Mouse (Mus musculus) kidney, postnatal 0 days (tissue): ENCODE data around the gene Zbtb20. TPM values are rescaled to one million over a fixed set of nuclear protein-coding genes. Genes with fewer than 3 reads are reported as not detected.

Source experiments
- ATAC-seq: fragments of 200-750 bp; cut with Nextera tagmentation; replicated peaks from 2 replicates; pipeline ENCODE4 v1.8.0; 2017; ENCODE audit warnings: low read depth, moderate number of reproducible peaks, moderate TSS enrichment, moderate library complexity; ENCODE audit not compliant: low FRiP score
- DNase-seq: peaks from one replicate; pipeline ENCODE4 v3.0.0-alpha.2; 2016; ENCODE audit warnings: low spot score
- H3K27ac ChIP-seq: fragments of 300-500 bp; sonication (generic); 2 replicates; pipeline ENCODE4 v1.5.1; 2014; ENCODE audit warnings: mild to moderate bottlenecking
- H3K27me3 ChIP-seq: fragments of 300-500 bp; sonication (generic); 2 replicates; pipeline ENCODE4 v1.6.1; 2014; ENCODE audit warnings: low read length, mixed read lengths; ENCODE audit not compliant: insufficient read depth
- H3K36me3 ChIP-seq: fragments of 300-500 bp; sonication (generic); 2 replicates; pipeline ENCODE4 v1.6.1; 2014; ENCODE audit warnings: low read length, mixed read lengths; ENCODE audit not compliant: insufficient read depth
- H3K4me1 ChIP-seq: fragments of 300-500 bp; sonication (generic); replicated peaks from 2 replicates; pipeline ENCODE4 v1.6.1; 2014; ENCODE audit warnings: antibody characterized with exemption, low read length, mixed read lengths; ENCODE audit not compliant: insufficient read depth
- H3K4me2 ChIP-seq: fragments of 300-500 bp; sonication (generic); 2 replicates; pipeline ENCODE4 v1.6.1; 2014; ENCODE audit warnings: mild to moderate bottlenecking, low read length, moderate library complexity, mixed read lengths
- H3K4me3 ChIP-seq: fragments of 300-500 bp; sonication (generic); replicated peaks from 2 replicates; pipeline ENCODE4 v1.5.1; 2014; ENCODE audit warnings: low read depth, low read length
- H3K9ac ChIP-seq: fragments of 300-500 bp; sonication (generic); 2 replicates; pipeline ENCODE4 v1.6.1; 2014; ENCODE audit warnings: low read depth, low read length
- H3K9me3 ChIP-seq: fragments of 300-500 bp; sonication (generic); replicated peaks from 2 replicates; pipeline ENCODE4 v1.6.1; 2016; ENCODE audit warnings: low read length, inconsistent platforms, mixed read lengths
- CTCF ChIP-seq: IDR thresholded peaks from 2 replicates; pipeline ENCODE4 v1.5.1; 2016; ENCODE audit warnings: antibody characterized with exemption, low read depth, mild to moderate bottlenecking, moderate library complexity
- WGBS: fragments of 180-500 bp; shearing (Covaris S2); extraction: QIAGEN DNeasy Blood & Tissue Kit; methylation state at CpG from one replicate; pipeline ENCODE4 v1.1.7; 2014; 5-methylcytosine and 5-hydroxymethylcytosine counted together
- polyA plus RNA-seq: library from polyadenylated mRNA; unstranded; fragments of >200 nt; fragmentation: Nextera tagmentation; extraction: Ambion mirVana; gene quantifications from 2 replicates; pipeline ENCODE4 v1.2.1, GENCODE M21; 2015

Gene Zbtb20
- polyA plus RNA-seq, 1 experiment from 2014 or later = 36.8 TPM

GRCm38 (mm10) chr16:43535912-43536311 is 660.2 kb downstream of the Zbtb20 start:
- ATAC-seq = no peak
- Histone ChIP-seq H3K4me2 (no peak overlapping the region), H3K36me3 (no peaks in the 10 kb centered on the region), H3K4me1 (0 out of 2 replicates have a peak, but pooled peaks cover 3% of the 10 kb centered on the region), H3K9ac (no peak overlapping the region), H3K27ac (no peak overlapping the region), H3K27me3 (no peaks in the 10 kb centered on the region), H3K4me3 (no peak overlapping the region), H3K9me3 (no peaks in the 10 kb centered on the region)
- no peak for DNase-seq
- WGBS = 94% methylated on average over 1 of the region's 1 CpGs
- TF ChIP-seq CTCF = no peak

GRCm38 (mm10) chr16:43537163-43537562 is 661.5 kb downstream of the Zbtb20 start:
- Histone ChIP-seq H3K9ac (no peak overlapping the region), H3K27ac (no peak overlapping the region), H3K4me2 (no peak overlapping the region), H3K4me1 (0 out of 2 replicates have a peak, but pooled peaks cover 3% of the 10 kb centered on the region), H3K36me3 (no peaks in the 10 kb centered on the region), H3K4me3 (no peak overlapping the region), H3K27me3 (no peaks in the 10 kb centered on the region), H3K9me3 (no peaks in the 10 kb centered on the region)
- no peak for ATAC-seq
- TF ChIP-seq CTCF = no peak
- no peak for DNase-seq
- WGBS = 54% methylated on average over 7 of the region's 7 CpGs

DNA sequence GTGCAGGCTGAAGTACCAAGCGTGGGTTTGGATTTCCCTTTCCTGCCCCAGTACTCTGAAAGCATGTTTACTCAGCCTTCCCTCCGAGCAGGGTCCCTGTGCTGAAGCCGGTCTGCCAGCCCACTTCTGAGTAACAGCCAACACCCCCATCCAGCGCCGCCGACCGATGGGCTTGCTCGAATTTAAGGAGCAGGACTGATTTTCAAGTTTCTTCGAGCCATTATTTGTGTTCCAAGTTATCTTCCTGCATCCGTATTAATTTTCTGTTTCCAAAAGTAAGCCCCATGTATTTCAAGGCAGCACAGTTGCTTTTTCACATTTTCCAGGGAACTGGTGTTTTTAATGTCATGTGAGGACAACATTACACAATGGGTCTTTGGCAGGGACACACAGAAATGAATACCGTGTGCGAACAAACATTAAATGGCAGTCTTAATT is 664.0 kb downstream of the Zbtb20 start:
- Histone ChIP-seq H3K4me2 (no peak overlapping the region), H3K36me3 (no peaks in the 10 kb centered on the region), H3K4me3 (no peak overlapping the region), H3K9me3 (no peaks in the 10 kb centered on the region), H3K27ac (peak overlapping the region; percentile 60; the same call in 1 of the 2 replicates), H3K27me3 (no peaks in the 10 kb centered on the region), H3K4me1 (0 out of 2 replicates have a peak, but pooled peaks cover 3% of the 10 kb centered on the region), H3K9ac (no peak overlapping the region)
- DNase-seq = no peak
- WGBS = 66% methylated on average over 12 of the region's 12 CpGs
- TF ChIP-seq CTCF = no peak
- no peak for ATAC-seq

- 32% methylated on average over 3 of the region's 3 CpGs for WGBS
- H3K27me3 ChIP-seq = no peaks in the 10 kb centered on the region
- ATAC-seq (peak; percentile 49; the same call in 1 of the 2 replicates), DNase-seq (peak; percentile 86)
- no peak overlapping the region for H3K4me2 ChIP-seq
- no peaks in the 10 kb centered on the region for H3K9me3 ChIP-seq
- H3K9ac ChIP-seq = no peak overlapping the region
- peak; percentile 95 for TF ChIP-seq CTCF
- H3K4me3 ChIP-seq = no peak overlapping the region
- H3K4me1 ChIP-seq = 0 out of 2 replicates have a peak, but pooled peaks cover 3% of the 10 kb centered on the region
- no peaks in the 10 kb centered on the region for H3K36me3 ChIP-seq
- H3K27ac ChIP-seq = peak overlapping the region; percentile 33; the same call in 1 of the 2 replicates
These were observed 664.4 kb downstream of the Zbtb20 start for GRCm38 (mm10) chr16:43540108-43540507.

- no peaks in the 10 kb centered on the region for H3K9me3 ChIP-seq
- H3K4me1 ChIP-seq = peaks cover 4% of the 10 kb centered on the region
- ATAC-seq (no peak), DNase-seq (peak; percentile 73)
- no peak overlapping the region for H3K4me2 ChIP-seq
- no peaks in the 10 kb centered on the region for H3K27me3 ChIP-seq
- H3K9ac ChIP-seq = no peak overlapping the region
- TF ChIP-seq CTCF = no peak
- H3K36me3 ChIP-seq = no peaks in the 10 kb centered on the region
- H3K4me3 ChIP-seq = no peak overlapping the region
- peak overlapping the region; percentile 33; the same call in 1 of the 2 replicates for H3K27ac ChIP-seq
- 79% methylated on average over 10 of the region's 10 CpGs for WGBS
These were observed 665.0 kb downstream of the Zbtb20 start for GRCm38 (mm10) chr16:43540546-43541167.

DNA sequence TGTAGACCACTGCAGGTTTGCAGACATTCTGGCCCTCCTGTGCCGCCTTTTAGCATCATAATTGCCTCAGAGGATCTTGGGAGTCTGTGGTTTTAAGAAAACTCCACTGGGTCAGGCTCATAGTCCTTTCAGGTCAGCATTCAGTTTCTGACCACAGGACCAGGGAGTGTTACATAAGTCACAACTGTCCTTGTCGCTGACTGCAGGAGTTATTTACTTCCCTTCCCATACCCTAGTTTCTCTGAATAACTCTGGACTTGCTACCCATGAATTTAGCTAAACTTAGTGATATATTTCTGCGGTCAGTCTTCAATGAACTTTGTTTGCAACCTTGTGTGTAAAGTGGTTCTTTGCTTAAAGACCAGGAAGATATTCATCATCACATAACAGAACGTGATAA is 669.6 kb downstream of the Zbtb20 start:
- 65% methylated on average over 4 of the region's 4 CpGs for WGBS
- no peak overlapping the region for H3K4me2 ChIP-seq
- no peak for ATAC-seq
- peaks cover 37% of the 10 kb centered on the region for H3K4me1 ChIP-seq
- no peaks in the 10 kb centered on the region for H3K9me3 ChIP-seq
- H3K36me3 ChIP-seq = no peaks in the 10 kb centered on the region
- H3K9ac ChIP-seq = no peak overlapping the region
- no peaks in the 10 kb centered on the region for H3K27me3 ChIP-seq
- peak; percentile 69 for DNase-seq
- no peak for TF ChIP-seq CTCF
- H3K27ac ChIP-seq = peak overlapping the region; percentile 54; the same call in 1 of the 2 replicates
- no peak overlapping the region for H3K4me3 ChIP-seq
